Mouse (Mus musculus): Measurements from ENCODE around the gene Thsd4. TPM values are rescaled to one million over a fixed set of nuclear protein-coding genes. Genes with fewer than 3 reads are reported as not detected.

Gene Thsd4
- polyA plus RNA-seq, 1 experiment from 2014 or later: 11.4 TPM

DNA sequence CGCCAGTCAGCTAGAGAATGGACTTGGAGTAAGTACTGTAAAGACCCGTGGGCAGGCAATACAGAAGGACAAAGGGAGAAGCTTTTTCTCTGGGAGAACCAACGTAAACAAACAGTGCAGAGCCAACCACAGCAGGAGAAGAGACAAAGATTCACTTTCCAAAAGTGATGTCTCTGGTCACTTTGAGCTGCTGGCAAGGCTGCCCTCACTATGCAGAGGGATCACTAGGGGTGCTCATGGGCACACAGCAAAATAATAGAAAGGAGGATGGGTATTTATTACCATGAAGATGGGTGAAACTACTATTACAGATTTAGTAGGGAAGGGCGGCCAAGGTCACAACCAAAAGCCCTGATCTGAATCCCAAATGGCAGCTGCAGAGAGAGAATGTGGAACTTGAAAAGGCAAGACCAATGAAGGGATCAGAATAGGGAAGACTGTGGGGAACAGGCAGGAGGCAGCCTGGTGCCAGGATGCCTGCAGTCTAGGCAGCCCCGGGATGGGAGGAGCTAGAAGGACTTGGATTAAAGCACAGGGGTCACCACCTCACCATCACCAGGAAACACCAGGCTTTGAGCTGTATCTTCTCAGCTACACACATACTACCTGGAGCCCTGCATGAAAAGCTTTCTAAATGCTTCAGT lies 450.1 kb downstream of the Thsd4 start:
- no peak for ATAC-seq
- Histone ChIP-seq H3K4me2 (replicated peaks; ENCODE audit: low read depth) (no peak overlapping the region), H3K36me3 (ENCODE audit: control insufficient read depth, insufficient read depth) (no peaks in the 10 kb centered on the region), H3K9me3 (ENCODE audit: control insufficient read depth) (no peaks in the 10 kb centered on the region), H3K27me3 (replicated peaks; ENCODE audit: control insufficient read depth, insufficient read depth, low read length) (no peaks in the 10 kb centered on the region), H3K9ac (ENCODE audit: low read depth, low read length) (no peak overlapping the region), H3K4me1 (replicated peaks; ENCODE audit: control insufficient read depth, insufficient read depth, low read length) (no peaks in the 10 kb centered on the region), H3K27ac (ENCODE audit: low read depth, low read length) (no peak overlapping the region), H3K4me3 (ENCODE audit: low read depth, low read length) (no peak overlapping the region)
- TF ChIP-seq CTCF (IDR thresholded peaks at IDR 0.05; ENCODE audit: low read depth): no peak
- 67% methylated on average over 5 of the region's 5 CpGs for WGBS

- Histone ChIP-seq H3K4me1 (replicated peaks; ENCODE audit: control insufficient read depth, insufficient read depth, low read length) (0 out of 2 replicates have a peak, but pooled peaks cover 4% of the 10 kb centered on the region), H3K9me3 (ENCODE audit: control insufficient read depth) (no peaks in the 10 kb centered on the region), H3K4me2 (replicated peaks; ENCODE audit: low read depth) (no peak overlapping the region), H3K27ac (ENCODE audit: low read depth, low read length) (no peak overlapping the region), H3K27me3 (replicated peaks; ENCODE audit: control insufficient read depth, insufficient read depth, low read length) (no peaks in the 10 kb centered on the region), H3K9ac (ENCODE audit: low read depth, low read length) (no peak overlapping the region), H3K4me3 (ENCODE audit: low read depth, low read length) (no peak overlapping the region), H3K36me3 (ENCODE audit: control insufficient read depth, insufficient read depth) (no peaks in the 10 kb centered on the region)
- TF ChIP-seq CTCF (IDR thresholded peaks at IDR 0.05; ENCODE audit: low read depth): no peak
- 91% methylated on average over 8 of the region's 8 CpGs for WGBS
- ATAC-seq: no peak
Observed at GRCm38 (mm10) chr9:60067241-60067640, 454.6 kb downstream of the Thsd4 start.

GRCm38 (mm10) chr9:60065184-60065583 lies 456.7 kb downstream of the Thsd4 start:
- no peak for TF ChIP-seq CTCF (IDR thresholded peaks at IDR 0.05; ENCODE audit: low read depth)
- H3K36me3 ChIP-seq (ENCODE audit: control insufficient read depth, insufficient read depth): 0 out of 2 replicates have a peak, but pooled peaks cover 3% of the 10 kb centered on the region
- H3K9ac ChIP-seq (ENCODE audit: low read depth, low read length): no peak overlapping the region
- H3K27ac ChIP-seq (ENCODE audit: low read depth, low read length): no peak overlapping the region
- no peaks in the 10 kb centered on the region for H3K27me3 ChIP-seq (replicated peaks; ENCODE audit: control insufficient read depth, insufficient read depth, low read length)
- WGBS: 73% methylated on average over 4 of the region's 4 CpGs
- no peak overlapping the region for H3K4me2 ChIP-seq (replicated peaks; ENCODE audit: low read depth)
- ATAC-seq: no peak
- no peak overlapping the region for H3K4me3 ChIP-seq (ENCODE audit: low read depth, low read length)
- H3K4me1 ChIP-seq (replicated peaks; ENCODE audit: control insufficient read depth, insufficient read depth, low read length): 0 out of 2 replicates have a peak, but pooled peaks cover 4% of the 10 kb centered on the region
- no peaks in the 10 kb centered on the region for H3K9me3 ChIP-seq (ENCODE audit: control insufficient read depth)

GRCm38 (mm10) chr9:60063191-60063720 lies 458.6 kb downstream of the Thsd4 start:
- WGBS: 80% methylated on average over 4 of the region's 4 CpGs
- Histone ChIP-seq H3K9ac (ENCODE audit: low read depth, low read length) (no peak overlapping the region), H3K4me2 (replicated peaks; ENCODE audit: low read depth) (no peak overlapping the region), H3K4me1 (replicated peaks; ENCODE audit: control insufficient read depth, insufficient read depth, low read length) (0 out of 2 replicates have a peak, but pooled peaks cover 4% of the 10 kb centered on the region), H3K4me3 (ENCODE audit: low read depth, low read length) (no peak overlapping the region), H3K27me3 (replicated peaks; ENCODE audit: control insufficient read depth, insufficient read depth, low read length) (no peaks in the 10 kb centered on the region), H3K9me3 (ENCODE audit: control insufficient read depth) (no peaks in the 10 kb centered on the region), H3K36me3 (ENCODE audit: control insufficient read depth, insufficient read depth) (0 out of 2 replicates have a peak, but pooled peaks cover 3% of the 10 kb centered on the region), H3K27ac (ENCODE audit: low read depth, low read length) (no peak overlapping the region)
- no peak for TF ChIP-seq CTCF (IDR thresholded peaks at IDR 0.05; ENCODE audit: low read depth)
- no peak for ATAC-seq

GRCm38 (mm10) chr9:60056131-60056530 lies 465.7 kb downstream of the Thsd4 start:
- no peak for TF ChIP-seq CTCF (IDR thresholded peaks at IDR 0.05; ENCODE audit: low read depth)
- Histone ChIP-seq H3K36me3 (ENCODE audit: control insufficient read depth, insufficient read depth) (no peaks in the 10 kb centered on the region), H3K27ac (ENCODE audit: low read depth, low read length) (no peak overlapping the region), H3K9me3 (ENCODE audit: control insufficient read depth) (no peaks in the 10 kb centered on the region), H3K4me1 (replicated peaks; ENCODE audit: control insufficient read depth, insufficient read depth, low read length) (no peaks in the 10 kb centered on the region), H3K9ac (ENCODE audit: low read depth, low read length) (no peak overlapping the region), H3K27me3 (replicated peaks; ENCODE audit: control insufficient read depth, insufficient read depth, low read length) (no peaks in the 10 kb centered on the region), H3K4me3 (ENCODE audit: low read depth, low read length) (no peak overlapping the region), H3K4me2 (replicated peaks; ENCODE audit: low read depth) (no peak overlapping the region)
- no peak for ATAC-seq
- 78% methylated on average over 5 of the region's 5 CpGs for WGBS

- Histone ChIP-seq H3K9ac (ENCODE audit: low read depth, low read length) (no peak overlapping the region), H3K27me3 (replicated peaks; ENCODE audit: control insufficient read depth, insufficient read depth, low read length) (no peaks in the 10 kb centered on the region), H3K36me3 (ENCODE audit: control insufficient read depth, insufficient read depth) (no peaks in the 10 kb centered on the region), H3K9me3 (ENCODE audit: control insufficient read depth) (no peaks in the 10 kb centered on the region), H3K27ac (ENCODE audit: low read depth, low read length) (no peak overlapping the region), H3K4me2 (replicated peaks; ENCODE audit: low read depth) (no peak overlapping the region), H3K4me3 (ENCODE audit: low read depth, low read length) (no peak overlapping the region), H3K4me1 (replicated peaks; ENCODE audit: control insufficient read depth, insufficient read depth, low read length) (no peaks in the 10 kb centered on the region)
- TF ChIP-seq CTCF (IDR thresholded peaks at IDR 0.05; ENCODE audit: low read depth): no peak
- whole genome bisulfite sequencing: 64% methylated on average over 5 of the region's 5 CpGs
- no peak for ATAC-seq
Observed at GRCm38 (mm10) chr9:60054951-60055350, 466.9 kb downstream of the Thsd4 start.
